ENCODE assay signal across 27 mouse cellular contexts in the genomic region with DNA sequence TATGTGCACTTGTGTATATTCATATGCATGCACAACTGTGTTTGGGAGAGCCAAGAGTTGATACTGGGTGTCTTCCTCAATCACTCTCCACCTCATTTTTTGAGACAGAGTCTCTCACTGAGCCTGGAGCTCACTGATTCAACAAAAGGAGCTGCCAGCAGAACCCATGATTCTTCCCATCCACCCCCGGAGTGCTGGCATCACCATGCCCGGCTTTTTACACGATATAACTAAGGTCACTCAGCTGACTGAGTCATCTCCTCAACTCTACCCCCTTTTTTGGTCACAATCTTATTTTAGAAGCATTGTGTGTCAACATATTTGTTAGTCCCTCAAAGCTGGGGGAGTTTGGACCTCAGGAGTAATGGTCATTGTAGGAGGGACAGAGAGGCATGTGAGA. TPM values are rescaled to one million over a fixed set of nuclear protein-coding genes. Genes with fewer than 3 reads are reported as not detected.
DNase-seq lines count a peak whose midpoint lies in the region.
"Had no signal": no experiment of that assay in that cellular context is flagged by ENCODE, and none has a peak within 500 bp of the region (broad histone marks: within the 10 kb centered on the region; RNA-seq: fewer than 3 reads in every experiment).

No protein-coding gene starts in this region.

- H3K9me3 ChIP-seq in embryonic facial prominence, embryonic 10.5 days = no peaks in the 10 kb centered on the region; the same call in 1 of the 2 replicates
- H3K9me3 ChIP-seq: forebrain, embryonic 10.5 days; forebrain, embryonic 13.5 days; heart, embryonic 10.5 days; heart, embryonic 13.5 days had no signal

- H3K36me3 ChIP-seq in embryonic facial prominence, embryonic 10.5 days (replicated peaks) = no peaks in the 10 kb centered on the region
- H3K36me3 ChIP-seq: forebrain, embryonic 10.5 days; G1E; heart, embryonic 10.5 days; heart, embryonic 13.5 days had no signal

- no peaks in the 10 kb centered on the region for H3K4me1 ChIP-seq in embryonic facial prominence, embryonic 10.5 days
- H3K4me1 ChIP-seq: forebrain, embryonic 10.5 days; forebrain, embryonic 13.5 days; heart, embryonic 10.5 days; heart, embryonic 13.5 days had no signal

- 80% methylated on average over 3 of the region's 3 CpGs for WGBS in embryonic facial prominence, embryonic 10.5 days

- H3K27ac ChIP-seq in embryonic facial prominence, embryonic 10.5 days (replicated peaks) = no peak overlapping the region
- H3K27ac ChIP-seq: forebrain, embryonic 10.5 days; forebrain, embryonic 13.5 days; heart, adult 2 months; heart, embryonic 10.5 days; heart, embryonic 13.5 days; hindbrain, embryonic 14.5 days; hindbrain, postnatal 0 days had no signal

- no peaks in the 10 kb centered on the region for H3K27me3 ChIP-seq in embryonic facial prominence, embryonic 10.5 days (replicated peaks; ENCODE audit: low read depth, poor library complexity, severe bottlenecking)
- H3K27me3 ChIP-seq: CH12.LX; forebrain, embryonic 13.5 days; heart, embryonic 13.5 days had no signal

- peak; percentile 59 to 79 for DNase-seq in adrenal gland, adult (ENCODE audit: inconsistent age in 2 of 2, low spot score in 1 of 2)
- no peak for DNase-seq in adrenal gland, postnatal 4 days (ENCODE audit: low spot score in 2 of 2)
- DNase-seq in adrenal gland, postnatal 36 days = peak; percentile 42 to 64
- DNase-seq in adrenal gland, postnatal 10 days = no peak
- DNase-seq in 416B (ENCODE audit: low read depth) = peak; percentile 15
- DNase-seq in brain, adult 2 months (ENCODE audit: low read depth, low spot score) = peak; percentile 16
- DNase-seq in testis, postnatal 14 days (ENCODE audit: low spot score) = no peak
- no peak for DNase-seq in embryonic facial prominence, embryonic 10.5 days (ENCODE audit: low spot score)
- DNase-seq: B cell, adult 2 months; cerebellum, adult 11-12 months; cerebellum, adult 8-10 months; cerebellum, postnatal 10 days; cerebellum, postnatal 36 days; embryo, embryonic 11 days; gastrocnemius, postnatal 10 days; gastrocnemius, postnatal 36 days; heart, adult 2 months; heart, postnatal 14 days; heart, postnatal 4 days had no signal

- H3K4me3 ChIP-seq in embryonic facial prominence, embryonic 10.5 days = no peak overlapping the region
- H3K4me3 ChIP-seq: forebrain, embryonic 10.5 days; forebrain, embryonic 13.5 days; heart, adult 2 months; heart, embryonic 10.5 days; heart, embryonic 13.5 days had no signal

RNA-seq across cellular contexts. Expression of gene Fads1, which starts 18.8 kb away (rescaled TPM):
- total RNA-seq in adrenal gland, postnatal 4 days (2021) = 100 to 1,000 TPM; 225 to 254 TPM
- 1,000 to 10,000 TPM in 1 of 2 experiments, 100 to 1,000 TPM in 1; 677 to 1,388 TPM for total RNA-seq in adrenal gland, postnatal 36 days (2021)
- total RNA-seq in adrenal gland, postnatal 10 days (2021) = 100 to 1,000 TPM; 177 to 270 TPM
- 151 and 156 TPM in 2 replicates for polyA plus RNA-seq in embryonic facial prominence, embryonic 10.5 days (2016; fragmentation: Nextera tagmentation; extraction: Ambion mirVana)

RNA-seq across cellular contexts. Expression of gene Tmem258, which starts 39.9 kb away (rescaled TPM):
- total RNA-seq in adrenal gland, postnatal 4 days (2021) = 100 to 1,000 TPM; 161 to 182 TPM
- total RNA-seq in adrenal gland, postnatal 36 days (2021) = 100 to 1,000 TPM; 161 to 204 TPM
- total RNA-seq in adrenal gland, postnatal 10 days (2021) = 100 to 1,000 TPM; 166 to 181 TPM
- 379 and 394 TPM in 2 replicates for polyA plus RNA-seq in embryonic facial prominence, embryonic 10.5 days (2016; fragmentation: Nextera tagmentation; extraction: Ambion mirVana)

RNA-seq across cellular contexts. Expression of gene Fen1, which starts 40.1 kb away (rescaled TPM):
- 10 to 100 TPM; 32.9 to 35.8 TPM for total RNA-seq in adrenal gland, postnatal 4 days (2021)
- 10 to 100 TPM; 12.0 to 18.4 TPM for total RNA-seq in adrenal gland, postnatal 36 days (2021)
- 10 to 100 TPM; 20.7 to 21.9 TPM for total RNA-seq in adrenal gland, postnatal 10 days (2021)
- 183 and 199 TPM in 2 replicates for polyA plus RNA-seq in embryonic facial prominence, embryonic 10.5 days (2016; fragmentation: Nextera tagmentation; extraction: Ambion mirVana)

Comparison
In these comparisons a context has a peak if more than half of its experiments do, and no peak if none do; other contexts are left out.
1. DNase-seq: peak in adrenal gland, adult (2 of 2), adrenal gland, postnatal 36 days (2 of 2), 416B (single experiment) and brain, adult 2 months (single experiment); none in adrenal gland, postnatal 4 days (0 of 2), adrenal gland, postnatal 10 days (single experiment), testis, postnatal 14 days (single experiment) and embryonic facial prominence, embryonic 10.5 days (single experiment).